Mouse (Mus musculus): Measurements from ENCODE around the gene Fbrs. TPM values are rescaled to one million over a fixed set of nuclear protein-coding genes. Genes with fewer than 3 reads are reported as not detected.

Fbrs gene
- polyA plus RNA-seq, 1 experiment from 2014 or later = 9.1 TPM

GRCm38 (mm10) chr7:127511241-127511640 lies 32.2 kb downstream of the Fbrs start:
- peak overlapping the region; percentile 99 for H3K27ac ChIP-seq (ENCODE audit: low read length)
- H3K4me3 ChIP-seq (ENCODE audit: low read depth, low read length) = peak overlapping the region; percentile 85
- peak overlapping the region; percentile 60 for H3K4me2 ChIP-seq (ENCODE audit: low read length)
- ATAC-seq = no peak
- H3K36me3 ChIP-seq (ENCODE audit: control insufficient read depth, insufficient read depth, low read length) = peaks cover 5% of the 10 kb centered on the region; the same call in 1 of the 2 replicates
- 33% methylated on average over 8 of the region's 8 CpGs for WGBS
- H3K9ac ChIP-seq (ENCODE audit: low read depth, low read length) = peak overlapping the region; percentile 94
- H3K9me3 ChIP-seq (replicated peaks; ENCODE audit: control insufficient read depth, low read length, poor library complexity, severe bottlenecking) = no peaks in the 10 kb centered on the region
- H3K4me1 ChIP-seq (ENCODE audit: control insufficient read depth, insufficient read depth, low read length) = peaks cover 18% of the 10 kb centered on the region
- H3K27me3 ChIP-seq (ENCODE audit: control insufficient read depth, insufficient read depth, low read depth, low read length) = no peaks in the 10 kb centered on the region

GRCm38 (mm10) chr7:127511808-127512230 lies 32.8 kb downstream of the Fbrs start, which contains the start of gene Srcap:
TSS of gene Srcap (plus strand) at chr7:127511983.
- Histone ChIP-seq H3K9me3 (replicated peaks; ENCODE audit: control insufficient read depth, low read length, poor library complexity, severe bottlenecking) (no peaks in the 10 kb centered on the region), H3K27ac (ENCODE audit: low read length) (peak within 1 kb of the TSS; percentile 99), H3K9ac (ENCODE audit: low read depth, low read length) (peak within 1 kb of the TSS; percentile 94), H3K4me1 (ENCODE audit: control insufficient read depth, insufficient read depth, low read length) (peaks cover 18% of the 10 kb centered on the region), H3K4me3 (ENCODE audit: low read depth, low read length) (peak within 1 kb of the TSS; percentile 85), H3K27me3 (ENCODE audit: control insufficient read depth, insufficient read depth, low read depth, low read length) (no peaks in the 10 kb centered on the region), H3K4me2 (ENCODE audit: low read length) (peak within 1 kb of the TSS; percentile 70), H3K36me3 (ENCODE audit: control insufficient read depth, insufficient read depth, low read length) (peaks cover 8% of the 10 kb centered on the region; the same call in 1 of the 2 replicates)
- WGBS = under 1% methylated on average over 34 of the region's 37 CpGs
- peak; percentile 99 for ATAC-seq

DNA sequence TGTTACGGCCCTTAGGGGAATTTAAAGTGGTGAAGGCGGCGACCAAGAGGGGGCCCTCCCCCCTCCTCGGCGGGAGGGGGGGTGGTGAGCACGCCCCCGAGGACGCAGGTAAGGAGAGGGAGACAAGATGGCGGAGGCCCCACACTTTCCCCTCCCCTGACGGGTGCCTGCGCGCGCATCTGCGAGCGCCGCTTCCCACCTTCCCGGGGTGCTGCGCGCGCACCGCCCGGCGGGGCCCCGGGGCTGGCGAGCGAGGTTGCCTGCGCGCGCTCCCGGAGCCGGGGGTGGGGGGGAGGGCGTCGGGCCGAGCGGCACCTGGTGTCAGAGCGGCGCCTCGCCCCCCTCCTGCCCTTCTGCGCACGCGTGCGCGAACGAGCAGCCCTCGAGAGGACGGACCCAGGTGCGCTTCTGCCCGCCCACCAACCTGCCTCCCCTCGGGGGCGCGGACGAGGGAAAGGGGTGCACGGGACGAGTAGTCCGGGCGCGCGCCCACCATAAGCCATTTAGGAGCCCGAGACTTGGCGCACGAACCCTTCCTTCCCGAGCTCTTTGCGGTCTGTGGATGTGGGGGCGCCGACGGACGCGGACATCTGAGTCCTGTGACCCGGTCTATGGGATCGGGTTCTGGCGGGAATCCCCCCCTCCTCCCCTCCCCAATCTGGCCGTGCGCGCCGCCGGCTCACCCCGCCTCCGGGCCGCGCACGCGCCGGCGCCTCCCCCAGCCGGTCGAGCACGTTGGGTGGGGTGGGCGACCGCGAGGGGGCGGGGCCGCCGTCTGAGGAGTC lies 33.4 kb downstream of the Fbrs start:
- peak; percentile 85 for ATAC-seq

GRCm38 (mm10) chr7:127513016-127513390 lies 34.0 kb downstream of the Fbrs start:
- Histone ChIP-seq H3K27me3 (ENCODE audit: control insufficient read depth, insufficient read depth, low read depth, low read length) (no peaks in the 10 kb centered on the region), H3K4me3 (ENCODE audit: low read depth, low read length) (peak overlapping the region; percentile 85), H3K9me3 (replicated peaks; ENCODE audit: control insufficient read depth, low read length, poor library complexity, severe bottlenecking) (no peaks in the 10 kb centered on the region), H3K4me1 (ENCODE audit: control insufficient read depth, insufficient read depth, low read length) (peaks cover 18% of the 10 kb centered on the region), H3K27ac (ENCODE audit: low read length) (peak overlapping the region; percentile 99), H3K36me3 (ENCODE audit: control insufficient read depth, insufficient read depth, low read length) (peaks cover 12% of the 10 kb centered on the region; the same call in 1 of the 2 replicates), H3K4me2 (ENCODE audit: low read length) (peak overlapping the region; percentile 70), H3K9ac (ENCODE audit: low read depth, low read length) (peak overlapping the region; percentile 94)
- WGBS = 39% methylated on average over 8 of the region's 8 CpGs
- no peak for ATAC-seq

More for the DNA sequence above, 33.4 kb downstream of the Fbrs start:
- no peaks in the 10 kb centered on the region for H3K9me3 ChIP-seq (replicated peaks; ENCODE audit: control insufficient read depth, low read length, poor library complexity, severe bottlenecking)
- H3K4me3 ChIP-seq (ENCODE audit: low read depth, low read length) = peak overlapping the region; percentile 85
- peaks cover 9% of the 10 kb centered on the region; the same call in 1 of the 2 replicates for H3K36me3 ChIP-seq (ENCODE audit: control insufficient read depth, insufficient read depth, low read length)
- peak overlapping the region; percentile 70 for H3K4me2 ChIP-seq (ENCODE audit: low read length)
- H3K27ac ChIP-seq (ENCODE audit: low read length) = peak overlapping the region; percentile 99
- no peaks in the 10 kb centered on the region for H3K27me3 ChIP-seq (ENCODE audit: control insufficient read depth, insufficient read depth, low read depth, low read length)
- WGBS = 0% methylated on average over 68 of the region's 93 CpGs
- H3K4me1 ChIP-seq (ENCODE audit: control insufficient read depth, insufficient read depth, low read length) = peaks cover 18% of the 10 kb centered on the region
- peak overlapping the region; percentile 94 for H3K9ac ChIP-seq (ENCODE audit: low read depth, low read length)

GRCm38 (mm10) chr7:127513781-127514180 lies 34.8 kb downstream of the Fbrs start:
- H3K4me2 ChIP-seq (ENCODE audit: low read length) = peak overlapping the region; percentile 70
- H3K36me3 ChIP-seq (ENCODE audit: control insufficient read depth, insufficient read depth, low read length) = peaks cover 12% of the 10 kb centered on the region; the same call in 1 of the 2 replicates
- no peak overlapping the region for H3K4me3 ChIP-seq (ENCODE audit: low read depth, low read length)
- H3K9me3 ChIP-seq (replicated peaks; ENCODE audit: control insufficient read depth, low read length, poor library complexity, severe bottlenecking) = no peaks in the 10 kb centered on the region
- peaks cover 18% of the 10 kb centered on the region for H3K4me1 ChIP-seq (ENCODE audit: control insufficient read depth, insufficient read depth, low read length)
- H3K27ac ChIP-seq (ENCODE audit: low read length) = no peak overlapping the region
- no peak for ATAC-seq
- no peak overlapping the region for H3K9ac ChIP-seq (ENCODE audit: low read depth, low read length)
- WGBS = 84% methylated on average over 3 of the region's 3 CpGs
- H3K27me3 ChIP-seq (ENCODE audit: control insufficient read depth, insufficient read depth, low read depth, low read length) = no peaks in the 10 kb centered on the region

- no peak overlapping the region for H3K4me3 ChIP-seq (ENCODE audit: low read depth, low read length)
- ATAC-seq = no peak
- H3K36me3 ChIP-seq (ENCODE audit: control insufficient read depth, insufficient read depth, low read length) = peaks cover 21% of the 10 kb centered on the region
- H3K9ac ChIP-seq (ENCODE audit: low read depth, low read length) = no peak overlapping the region
- no peak overlapping the region for H3K4me2 ChIP-seq (ENCODE audit: low read length)
- no peak overlapping the region for H3K27ac ChIP-seq (ENCODE audit: low read length)
- WGBS = 95% methylated on average over 7 of the region's 7 CpGs
- no peaks in the 10 kb centered on the region for H3K27me3 ChIP-seq (ENCODE audit: control insufficient read depth, insufficient read depth, low read depth, low read length)
- peaks cover 18% of the 10 kb centered on the region for H3K4me1 ChIP-seq (ENCODE audit: control insufficient read depth, insufficient read depth, low read length)
- no peaks in the 10 kb centered on the region for H3K9me3 ChIP-seq (replicated peaks; ENCODE audit: control insufficient read depth, low read length, poor library complexity, severe bottlenecking)
Observed at GRCm38 (mm10) chr7:127515846-127516245, 36.8 kb downstream of the Fbrs start.

- no peaks in the 10 kb centered on the region for H3K27me3 ChIP-seq (ENCODE audit: control insufficient read depth, insufficient read depth, low read depth, low read length)
- no peak overlapping the region for H3K4me2 ChIP-seq (ENCODE audit: low read length)
- H3K4me1 ChIP-seq (ENCODE audit: control insufficient read depth, insufficient read depth, low read length) = peaks cover 14% of the 10 kb centered on the region
- no peak for ATAC-seq
- peaks cover 26% of the 10 kb centered on the region for H3K36me3 ChIP-seq (ENCODE audit: control insufficient read depth, insufficient read depth, low read length)
- no peaks in the 10 kb centered on the region for H3K9me3 ChIP-seq (replicated peaks; ENCODE audit: control insufficient read depth, low read length, poor library complexity, severe bottlenecking)
- H3K4me3 ChIP-seq (ENCODE audit: low read depth, low read length) = no peak overlapping the region
- 96% methylated on average over 6 of the region's 7 CpGs for WGBS
- no peak overlapping the region for H3K9ac ChIP-seq (ENCODE audit: low read depth, low read length)
- no peak overlapping the region for H3K27ac ChIP-seq (ENCODE audit: low read length)
Observed at GRCm38 (mm10) chr7:127516344-127516743, 37.3 kb downstream of the Fbrs start.

- 94% methylated on average over 3 of the region's 3 CpGs for WGBS
Observed at GRCm38 (mm10) chr7:127519284-127519683, 40.3 kb downstream of the Fbrs start, which contains the start of gene Gm42715. TSS of gene Gm42715 (plus strand) at chr7:127519584.

More at GRCm38 (mm10) chr7:127519284-127519683, 40.3 kb downstream of the Fbrs start, which contains the start of gene Gm42715:
- Histone ChIP-seq H3K4me2 (ENCODE audit: low read length) (no peak within 1 kb of the TSS), H3K36me3 (ENCODE audit: control insufficient read depth, insufficient read depth, low read length) (peaks cover 47% of the 10 kb centered on the region), H3K27ac (ENCODE audit: low read length) (no peak within 1 kb of the TSS), H3K4me3 (ENCODE audit: low read depth, low read length) (no peak within 1 kb of the TSS), H3K4me1 (ENCODE audit: control insufficient read depth, insufficient read depth, low read length) (peaks cover 5% of the 10 kb centered on the region), H3K27me3 (ENCODE audit: control insufficient read depth, insufficient read depth, low read depth, low read length) (no peaks in the 10 kb centered on the region), H3K9me3 (replicated peaks; ENCODE audit: control insufficient read depth, low read length, poor library complexity, severe bottlenecking) (no peaks in the 10 kb centered on the region), H3K9ac (ENCODE audit: low read depth, low read length) (no peak within 1 kb of the TSS)
- ATAC-seq = no peak

All from midbrain, embryonic 16.5 days (tissue).